Mouse (Mus musculus) T-cell, adult 2 months (primary cell): ENCODE measurements around the gene Cacna1a.

ENCODE experiments used
- DNase-seq: peaks from one replicate; pipeline ENCODE4 v3.0.0; 2022; ENCODE audit warnings: low spot score

Cacna1a gene

DNA sequence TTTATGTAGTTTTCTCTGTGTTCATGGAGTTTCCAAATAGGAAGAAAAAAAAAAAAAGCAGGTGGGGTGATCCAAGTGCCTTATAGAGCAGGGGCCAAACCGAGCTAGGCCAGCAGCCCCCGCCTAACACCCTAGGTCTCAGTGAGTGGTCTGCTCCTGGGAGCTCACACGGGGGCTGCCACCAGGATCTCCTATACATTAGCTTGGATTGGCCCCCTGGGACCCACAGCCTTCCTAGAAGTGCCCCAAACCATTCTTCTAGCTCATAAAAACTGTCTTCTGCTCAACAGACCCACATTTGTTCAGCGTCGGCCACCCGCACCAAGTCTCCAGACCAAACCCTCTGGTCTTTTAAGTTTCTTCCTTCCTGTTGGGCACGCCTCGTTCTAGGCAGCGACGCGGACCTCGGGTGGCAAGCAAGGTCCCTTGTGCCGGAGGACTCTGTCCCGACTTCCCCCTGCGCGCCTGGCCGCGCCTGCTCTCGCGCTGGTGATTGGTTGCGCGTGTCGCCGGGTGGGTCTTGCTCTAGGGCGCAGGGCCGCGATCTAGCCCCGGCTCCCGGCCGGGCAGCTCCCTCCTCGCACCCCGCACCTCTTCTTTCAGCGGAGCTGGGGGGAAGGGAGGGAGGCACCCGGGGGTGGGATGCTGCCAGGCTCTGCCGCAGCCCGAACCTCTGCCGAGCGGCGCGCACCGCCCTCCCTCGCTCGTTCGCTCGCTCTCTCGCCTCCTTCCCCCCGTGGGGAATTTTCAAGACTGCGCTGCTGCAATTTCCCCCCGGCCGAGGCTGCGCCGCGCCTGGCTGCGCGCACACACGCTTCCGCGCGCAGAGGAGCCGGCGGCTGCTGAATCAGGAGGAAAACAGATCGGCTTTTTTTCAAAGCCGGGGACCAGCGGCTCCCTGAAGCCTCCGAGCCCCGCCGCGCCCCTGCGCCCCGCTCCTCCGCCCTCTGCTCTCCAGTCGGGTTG, 25.9 kb downstream of the Cacna1a start:
- DNase-seq = no peak

DNA sequence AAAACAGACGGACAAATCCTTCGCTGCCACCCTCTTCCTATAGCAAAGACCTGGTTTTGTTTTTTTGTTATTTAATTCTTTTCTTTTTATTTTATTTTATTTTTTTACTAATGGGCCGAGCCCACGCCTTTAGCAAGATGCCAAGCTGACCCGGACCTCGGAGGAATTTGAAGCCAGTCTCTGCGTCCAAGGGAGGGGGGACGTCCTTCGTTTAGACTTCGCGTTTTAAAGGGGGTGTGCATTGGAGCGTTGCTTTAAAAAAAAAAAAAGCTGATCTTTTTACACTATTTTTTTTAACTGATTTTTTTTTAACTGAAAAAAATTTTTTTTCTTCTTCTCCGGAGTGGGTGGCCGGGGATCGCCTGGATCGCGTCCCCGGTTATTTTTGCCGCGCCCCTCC, 26.7 kb downstream of the Cacna1a start:
- DNase-seq = no peak

DNA sequence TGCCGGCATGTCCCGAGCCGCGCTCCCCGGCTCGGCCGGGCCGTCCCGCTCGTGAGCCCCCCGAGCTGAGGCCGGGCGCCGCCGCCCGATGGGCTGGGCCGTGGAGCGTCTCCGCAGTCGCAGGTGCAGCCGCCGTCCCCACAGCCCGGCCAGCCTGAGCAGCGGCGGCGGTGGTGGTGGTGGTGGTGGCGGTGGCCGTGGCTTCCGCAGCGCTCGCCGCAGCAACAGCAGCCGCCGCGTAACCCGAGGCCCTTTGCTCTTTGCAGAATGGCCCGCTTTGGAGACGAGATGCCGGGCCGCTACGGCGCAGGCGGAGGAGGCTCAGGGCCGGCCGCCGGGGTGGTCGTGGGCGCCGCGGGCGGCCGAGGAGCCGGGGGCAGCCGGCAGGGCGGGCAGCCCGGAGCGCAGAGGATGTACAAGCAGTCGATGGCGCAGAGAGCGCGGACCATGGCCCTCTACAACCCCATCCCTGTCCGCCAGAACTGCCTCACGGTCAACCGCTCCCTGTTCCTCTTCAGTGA, 27.2 kb downstream of the Cacna1a start:
- DNase-seq = no peak

DNA sequence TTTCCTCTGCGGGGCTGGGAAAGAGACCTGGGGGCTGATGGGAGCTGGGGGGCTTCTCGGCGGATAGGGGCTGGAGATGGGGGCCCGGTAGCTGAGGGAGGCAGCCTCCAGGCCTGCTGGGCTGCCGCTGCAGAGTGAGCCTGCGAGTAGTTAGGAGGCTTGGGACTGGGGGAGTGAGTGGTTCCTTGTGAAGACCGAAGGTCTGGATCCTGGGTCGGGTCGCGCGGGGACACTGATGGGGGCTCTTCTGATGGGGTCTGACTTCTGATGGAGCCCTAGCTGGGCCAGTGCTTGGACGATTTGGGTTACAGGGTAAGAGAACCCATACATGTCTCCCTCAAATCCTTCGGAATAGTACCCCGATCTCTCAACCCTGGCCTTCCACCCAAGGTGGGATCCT, 27.8 kb downstream of the Cacna1a start:
- no peak for DNase-seq

DNA sequence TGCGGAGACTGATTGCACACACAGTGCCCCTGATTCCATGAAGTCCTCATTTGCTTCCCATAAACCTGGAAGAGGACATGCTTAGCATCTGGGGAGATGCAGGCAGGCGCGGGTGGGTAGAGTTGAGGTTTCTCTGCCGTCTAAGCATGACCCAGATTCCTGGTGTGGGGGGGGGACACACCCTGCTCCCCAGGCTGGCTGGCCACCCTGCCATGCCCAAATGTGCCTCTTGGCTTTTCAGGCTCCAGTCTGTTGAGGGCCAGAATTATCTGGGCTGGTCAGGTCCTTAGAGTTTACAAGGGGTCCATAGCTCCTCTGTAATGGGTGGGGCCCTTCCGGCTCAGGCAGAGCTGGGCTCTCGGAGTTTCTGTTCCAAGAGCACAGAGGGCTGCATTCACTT, 28.7 kb downstream of the Cacna1a start:
- DNase-seq = no peak

DNA sequence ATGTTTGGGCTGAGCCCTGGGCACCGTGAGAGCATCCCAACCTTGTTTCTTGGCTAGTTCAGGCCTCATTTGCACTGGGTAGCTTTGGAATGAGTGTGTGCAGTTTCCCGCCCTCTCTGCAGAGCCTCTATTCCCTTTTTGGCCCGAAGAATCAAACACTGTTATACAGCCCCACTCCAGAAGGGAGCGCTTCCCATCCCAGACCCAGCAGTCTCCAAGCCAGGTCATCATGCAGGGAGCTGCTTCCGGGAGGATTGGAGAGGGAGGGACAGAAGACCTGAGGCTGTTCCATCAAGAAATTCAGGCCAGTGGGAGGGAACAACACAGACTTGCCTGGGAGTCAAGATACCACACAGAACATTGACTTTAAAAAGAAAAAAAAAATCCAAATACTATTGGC, 29.6 kb downstream of the Cacna1a start:
- no peak for DNase-seq

DNA sequence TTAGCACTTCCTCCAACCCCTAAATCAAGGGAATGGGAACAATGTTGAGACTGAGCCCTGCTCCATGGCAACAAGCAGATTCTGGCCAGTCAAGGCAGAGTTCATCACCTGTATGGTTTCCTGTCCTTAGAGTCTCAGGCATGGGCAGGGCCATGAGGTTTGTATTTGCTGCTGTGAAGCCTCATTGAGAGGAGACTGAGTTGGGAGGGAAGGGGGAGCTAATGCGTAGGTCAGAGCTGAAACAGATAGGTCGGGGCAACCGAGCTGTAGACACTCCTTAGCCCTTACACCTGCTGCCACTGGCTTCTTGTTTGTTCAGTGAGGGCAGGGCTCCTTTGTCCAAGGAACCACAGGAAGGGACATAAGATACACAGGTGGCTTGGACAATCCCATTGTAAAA, 36.2 kb downstream of the Cacna1a start:
- DNase-seq = no peak

DNA sequence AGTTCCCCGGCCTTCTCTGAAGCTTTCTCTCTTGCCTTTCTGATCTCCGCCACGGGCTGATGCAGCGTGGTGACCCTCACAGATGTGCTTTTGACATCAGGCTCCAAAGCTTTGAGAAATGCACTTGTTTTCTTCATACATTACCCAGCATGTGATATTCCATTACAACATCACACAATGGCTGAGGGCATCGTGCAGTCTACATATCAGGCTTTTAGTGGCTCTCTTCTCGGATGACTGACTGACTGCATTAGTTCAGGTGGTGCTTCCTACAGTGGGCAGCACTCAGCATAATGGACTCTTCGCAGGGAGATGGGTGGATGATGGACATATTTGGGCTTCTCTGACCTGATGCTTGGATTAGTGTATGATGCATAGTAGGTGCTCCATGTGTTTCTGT, 37.8 kb downstream of the Cacna1a start:
- DNase-seq = no peak

DNA sequence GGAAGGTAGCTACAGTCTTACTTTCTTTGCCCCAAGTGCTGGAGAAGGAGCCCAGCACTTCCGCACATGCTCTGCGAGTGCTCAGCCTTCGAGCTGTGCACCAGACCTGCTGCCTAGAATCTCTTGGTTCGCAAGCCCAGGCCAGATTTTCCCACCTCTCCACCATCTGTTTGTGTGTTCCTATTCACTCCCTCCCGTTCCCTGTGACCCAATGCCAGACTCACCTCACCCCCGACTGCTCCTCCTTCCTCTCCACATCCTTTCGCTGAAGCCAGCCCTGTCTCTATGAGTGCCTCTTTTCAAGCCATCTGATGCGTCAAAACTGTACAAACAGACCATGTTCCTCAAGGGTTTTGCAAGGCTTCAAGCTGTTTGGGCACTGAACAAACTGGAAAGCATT, 38.3 kb downstream of the Cacna1a start:
- no peak for DNase-seq

DNA sequence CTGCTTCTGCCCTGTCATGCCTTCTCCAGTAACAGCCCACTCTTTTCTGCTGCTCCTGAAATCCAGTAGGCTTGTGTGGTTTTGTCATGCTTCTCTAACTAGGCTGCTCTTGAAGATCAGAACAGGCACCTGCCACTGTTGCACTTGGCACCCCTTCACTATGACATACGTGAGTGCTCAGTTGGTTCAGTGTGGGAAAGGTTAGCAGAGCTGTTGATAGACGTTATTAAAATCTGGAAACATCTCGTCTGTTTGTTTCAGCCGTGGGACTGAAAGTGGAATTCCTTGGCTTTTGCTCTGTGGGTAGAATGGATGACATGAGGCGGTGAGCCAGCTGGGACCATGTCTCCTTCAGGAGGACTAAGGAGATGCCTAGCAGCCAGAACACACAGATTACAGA, 39.8 kb downstream of the Cacna1a start:
- DNase-seq = no peak

DNA sequence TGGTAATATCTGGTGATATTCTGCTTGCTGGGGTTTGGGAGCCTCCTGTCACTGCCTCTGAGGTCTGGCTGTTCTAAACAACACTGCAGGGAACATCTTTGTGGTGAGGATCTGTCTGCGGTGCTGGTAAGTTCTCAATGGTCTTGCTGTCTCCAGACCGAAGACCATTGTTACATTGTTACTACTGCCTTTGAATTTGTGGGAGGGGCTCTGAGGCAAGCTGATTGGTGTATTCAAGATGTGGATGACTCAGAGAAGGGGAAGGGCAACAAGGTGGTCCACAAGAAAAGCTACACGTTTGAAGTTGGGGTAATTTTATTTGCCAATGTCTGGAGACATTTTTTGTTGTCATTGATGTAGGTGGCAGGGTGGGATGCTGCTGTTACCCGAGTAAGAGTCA, 40.8 kb downstream of the Cacna1a start:
- no peak for DNase-seq

DNA sequence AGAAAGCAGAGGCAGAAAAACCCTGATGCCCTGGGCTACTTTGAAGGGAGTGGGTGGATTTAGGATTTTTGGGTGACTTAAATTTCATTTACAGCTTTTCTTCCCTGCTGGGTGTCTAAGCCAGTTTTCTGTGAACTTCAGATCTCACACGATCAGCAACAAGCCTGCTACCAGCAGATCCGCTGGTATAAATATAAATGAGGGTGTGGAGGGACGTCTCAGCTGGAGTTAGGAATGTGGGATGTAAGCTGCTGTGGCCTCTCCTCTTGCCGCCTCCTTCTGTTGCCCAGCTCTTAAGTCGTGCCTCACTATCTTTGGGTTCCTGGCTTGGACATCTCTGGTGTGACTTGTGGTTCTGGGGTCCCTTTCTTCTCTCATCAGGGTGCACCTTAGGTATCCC, 41.3 kb downstream of the Cacna1a start:
- DNase-seq = no peak

DNA sequence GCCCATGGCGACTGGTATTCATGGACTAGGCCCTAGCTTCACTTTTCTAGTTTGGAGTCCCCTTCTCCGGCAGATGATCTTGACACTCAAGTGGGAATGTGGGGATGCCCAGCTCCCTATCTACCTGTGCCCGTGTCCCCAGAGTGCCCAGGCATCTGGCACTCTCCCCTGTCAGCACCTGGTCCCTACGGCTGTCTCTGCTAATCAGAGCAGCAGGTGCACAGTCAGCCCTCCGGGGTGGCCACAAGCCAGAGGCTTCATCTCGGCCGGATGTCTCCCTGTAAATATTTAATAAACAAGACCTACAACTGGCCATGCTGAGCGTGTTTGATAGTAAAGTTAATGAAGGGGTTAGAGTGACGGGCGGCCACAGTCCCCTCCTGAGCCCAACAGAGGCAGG, 47.1 kb downstream of the Cacna1a start:
- DNase-seq = no peak

DNA sequence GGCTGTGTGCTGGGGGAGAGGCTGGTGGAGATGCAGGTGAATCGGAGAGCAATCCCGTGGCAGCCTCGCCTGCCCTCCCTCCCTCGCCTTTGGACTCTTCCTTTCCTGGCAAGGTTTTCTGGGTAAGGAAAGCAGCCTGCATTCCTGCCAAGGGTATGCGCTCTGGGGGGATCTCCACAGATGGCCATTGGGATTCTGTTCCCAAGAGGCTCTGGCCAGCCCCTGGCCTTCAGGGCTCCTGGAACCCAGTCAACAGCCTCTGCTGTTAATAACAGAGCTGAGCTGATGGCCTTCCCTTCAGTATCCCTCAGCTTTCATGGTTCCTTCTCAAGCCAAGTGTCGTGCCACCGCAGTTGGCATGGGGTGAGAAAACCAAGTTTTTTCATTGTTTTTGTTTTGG, 51.6 kb downstream of the Cacna1a start:
- DNase-seq = no peak

DNA sequence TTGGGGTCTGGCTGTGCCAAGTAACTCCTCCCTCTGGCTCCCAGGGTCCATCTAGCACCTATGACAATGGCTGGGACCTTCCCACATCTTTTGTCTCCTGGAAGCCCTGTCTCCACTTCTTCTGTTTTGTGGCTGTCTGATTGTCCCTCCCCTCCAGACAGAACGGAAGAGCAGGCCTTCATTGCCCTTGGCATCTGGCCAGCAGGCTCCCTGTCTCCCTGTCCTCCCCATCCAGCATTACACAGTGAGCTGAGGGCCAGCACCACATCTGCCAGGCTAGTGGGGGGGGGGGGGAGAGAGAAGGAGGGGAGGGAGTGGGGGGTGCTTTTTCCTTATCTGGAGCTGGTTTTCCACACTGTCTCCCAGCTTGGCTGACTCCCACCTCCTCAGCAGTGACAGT, 53.8 kb downstream of the Cacna1a start:
- no peak for DNase-seq

DNA sequence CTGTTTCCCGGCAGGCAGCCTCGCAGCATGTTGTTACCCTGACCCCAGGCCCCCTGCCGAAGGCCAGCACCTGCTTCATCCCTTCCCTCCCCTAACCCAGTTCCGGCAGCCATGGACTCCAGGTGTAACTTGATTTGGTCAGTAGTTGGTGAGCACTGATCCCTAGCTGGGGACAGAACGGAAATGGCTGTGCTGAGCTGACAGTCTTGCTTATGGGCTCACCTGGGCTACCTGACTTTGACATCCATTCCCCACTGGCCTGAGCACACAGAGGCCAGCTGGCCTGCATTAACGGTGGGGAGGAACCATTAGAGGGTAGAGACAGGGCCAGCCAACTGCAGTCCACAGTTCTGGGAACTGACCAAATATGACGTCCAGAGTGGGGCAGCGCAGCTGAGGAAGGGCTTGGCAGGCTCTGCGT, 58.3 kb downstream of the Cacna1a start:
- DNase-seq = no peak

DNA sequence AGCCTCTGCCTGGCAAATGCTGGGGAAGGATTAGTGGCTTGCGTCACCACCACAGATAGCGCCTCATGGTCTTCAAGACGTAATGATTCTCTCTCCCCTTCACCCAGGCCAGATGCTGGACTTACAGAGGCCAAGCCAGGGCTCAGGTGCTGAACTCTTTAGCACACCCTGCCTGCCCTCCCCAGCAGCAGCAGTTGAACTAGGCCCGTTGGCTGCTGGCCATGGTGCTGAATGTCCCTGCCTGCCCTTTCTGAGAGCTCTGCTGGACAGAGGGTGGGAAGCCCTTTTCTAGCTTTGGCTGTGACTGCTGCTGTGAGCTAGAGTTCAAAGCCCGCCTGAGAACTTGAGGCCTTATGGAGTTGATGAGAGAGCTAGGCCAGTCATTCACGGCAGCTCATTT, 66.3 kb downstream of the Cacna1a start:
- no peak for DNase-seq

DNA sequence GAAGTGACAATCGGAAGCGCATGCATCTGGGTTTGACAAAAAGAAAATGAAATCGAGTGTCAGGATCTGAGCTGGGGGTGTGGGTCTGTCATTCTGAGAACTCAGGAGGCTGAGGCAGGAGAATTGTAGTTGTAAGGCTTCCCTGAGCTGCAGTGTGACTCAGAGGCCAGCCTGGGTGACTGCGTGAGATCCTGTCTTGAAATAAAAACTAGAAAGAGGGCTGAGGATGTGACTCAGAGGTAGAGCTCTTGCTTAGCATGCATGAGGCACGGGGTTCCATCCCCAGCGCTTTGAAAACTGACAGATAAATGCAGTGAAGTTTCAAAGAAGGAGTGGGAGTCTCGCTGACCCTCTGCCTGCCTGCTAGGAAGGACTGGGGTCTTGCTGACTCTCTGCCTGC, 70.6 kb downstream of the Cacna1a start:
- no peak for DNase-seq

DNA sequence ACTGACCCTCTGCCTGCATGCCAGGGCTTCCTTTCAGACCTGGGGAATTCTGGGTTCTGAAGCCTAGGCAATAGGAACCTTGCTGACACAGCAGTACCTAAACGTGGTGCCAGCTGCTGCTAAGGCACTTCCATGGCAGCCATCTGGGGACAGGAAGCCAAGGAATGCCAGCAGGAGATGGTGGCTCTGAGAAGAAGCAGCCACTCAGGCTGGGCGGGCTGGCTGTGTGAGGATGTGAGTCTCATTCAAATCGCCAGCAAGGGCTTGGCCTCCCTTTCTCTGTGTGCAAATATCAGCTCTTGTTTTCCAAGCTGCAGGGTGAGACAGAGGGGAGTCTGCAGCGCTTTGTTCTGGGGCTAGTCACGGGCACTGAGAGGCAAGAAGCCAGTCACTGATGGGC, 71.0 kb downstream of the Cacna1a start:
- DNase-seq = no peak

DNA sequence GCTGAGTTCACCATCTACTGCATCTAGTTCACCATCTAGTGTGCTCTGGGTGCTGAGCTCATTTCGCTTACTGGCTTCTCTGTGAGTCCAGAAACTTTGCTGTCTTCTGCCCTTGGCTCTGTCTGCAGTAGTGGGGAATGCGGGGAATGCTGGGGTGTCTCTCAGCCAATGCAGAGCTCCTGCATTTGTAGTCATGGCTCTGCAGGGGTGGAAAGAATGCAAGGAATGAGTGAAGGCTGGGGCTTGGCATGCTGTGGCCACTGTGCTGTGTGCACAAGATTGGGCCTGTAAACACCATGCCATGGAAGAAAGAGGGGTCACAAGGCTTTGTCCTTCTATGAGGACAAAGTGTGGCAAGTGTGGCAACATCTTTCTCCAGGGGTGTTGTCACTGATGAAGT, 72.5 kb downstream of the Cacna1a start:
- DNase-seq = no peak

DNA sequence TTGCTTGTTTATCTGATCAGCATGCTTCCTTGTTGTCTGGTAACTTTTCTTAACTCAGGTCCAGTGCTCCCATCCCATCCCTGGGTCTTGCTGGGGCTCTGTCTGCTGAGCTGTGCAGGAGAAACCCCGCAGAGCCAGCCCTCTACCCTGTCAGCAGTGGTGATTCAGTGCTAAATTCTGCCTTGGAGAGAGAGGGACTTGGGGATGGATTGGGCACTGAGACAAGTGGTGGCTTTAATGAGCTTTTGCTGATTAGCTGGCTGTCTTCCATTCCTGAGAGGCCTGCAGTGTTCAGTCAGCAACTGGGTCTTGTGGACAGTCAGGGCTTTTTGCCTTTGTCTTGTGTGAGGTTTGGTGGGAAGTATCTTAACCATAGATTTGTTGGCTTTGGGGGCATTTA, 78.7 kb downstream of the Cacna1a start:
- no peak for DNase-seq

DNA sequence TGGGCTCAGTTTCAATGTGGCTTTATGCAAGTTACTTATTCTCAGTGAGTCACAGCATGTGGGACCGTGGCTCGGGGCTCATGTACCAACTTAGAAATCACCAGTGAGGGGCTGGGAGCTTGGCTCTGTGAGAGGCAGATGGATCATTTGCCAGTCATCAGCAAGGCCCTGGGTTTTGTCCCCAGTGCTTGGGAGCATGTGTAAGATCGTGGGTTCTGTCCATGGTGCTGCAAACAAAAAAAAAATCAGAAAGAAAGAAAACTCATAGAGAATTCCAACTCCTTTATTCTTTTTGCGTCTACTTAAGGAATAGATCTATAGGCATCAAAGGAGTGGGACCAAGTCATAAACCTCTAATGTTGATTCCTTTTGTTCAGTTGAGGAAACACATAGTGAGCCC, 80.8 kb downstream of the Cacna1a start:
- DNase-seq = no peak

DNA sequence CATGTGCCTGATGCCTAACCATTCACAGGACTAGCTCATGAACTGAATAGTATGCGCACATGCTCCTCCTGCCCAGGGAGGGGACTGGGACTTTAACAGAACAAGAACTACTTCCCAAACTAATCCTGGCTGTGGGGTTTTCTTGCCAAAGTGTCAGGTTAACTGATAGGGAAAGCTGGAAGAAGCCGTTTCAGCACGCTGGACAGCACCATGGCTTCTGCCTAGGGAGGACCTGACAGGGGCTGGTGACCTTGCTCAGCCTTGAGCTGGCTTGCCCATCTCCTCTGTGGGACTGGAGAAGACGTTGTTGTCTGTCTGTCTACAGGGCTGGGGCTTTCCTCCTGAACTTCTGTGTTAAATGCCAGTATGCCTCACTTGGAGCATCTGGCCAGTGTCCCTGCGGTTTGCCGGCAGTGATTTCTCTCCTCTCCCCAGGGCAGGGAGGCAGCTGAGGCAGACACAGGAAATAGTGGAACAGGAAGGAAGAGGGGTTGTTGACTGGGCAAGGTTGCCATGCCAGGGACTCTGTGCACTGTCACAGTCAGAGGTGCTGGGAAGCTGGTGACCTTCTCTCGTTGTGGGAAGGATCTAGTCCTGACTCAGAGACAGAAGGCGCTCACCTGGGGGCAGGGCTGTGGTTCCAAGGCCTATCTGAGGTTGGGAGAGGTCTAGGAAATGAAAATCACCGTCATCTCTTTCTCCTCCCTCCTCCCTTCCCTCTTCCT, 83.2 kb downstream of the Cacna1a start:
- no peak for DNase-seq
